Mouse (Mus musculus): ENCODE results near the gene Sema4f.

The Sema4f gene

GRCm38 (mm10) chr6:82913336-82914247 is 26.0 kb downstream of the Sema4f start:
- no peak for DNase-seq

DNA sequence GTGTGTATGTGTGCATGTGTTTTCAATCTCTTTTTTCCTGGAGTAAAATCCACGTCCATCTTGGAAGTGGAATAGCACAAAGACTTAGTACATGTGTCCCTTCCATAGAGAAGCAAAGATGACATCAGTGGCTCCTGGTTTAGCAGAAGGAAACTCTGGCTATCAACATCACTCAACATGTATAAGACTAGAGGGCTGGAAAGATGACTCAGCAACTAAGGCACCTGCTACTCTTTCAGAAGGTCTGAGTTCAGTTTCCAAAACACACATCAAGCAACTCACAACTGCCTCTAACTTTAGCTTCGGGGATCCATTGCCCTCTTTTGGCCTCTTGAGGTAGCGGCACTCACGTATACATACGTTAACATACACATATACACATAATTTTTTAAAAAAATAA is 28.3 kb downstream of the Sema4f start:
- DNase-seq, result no peak

DNA sequence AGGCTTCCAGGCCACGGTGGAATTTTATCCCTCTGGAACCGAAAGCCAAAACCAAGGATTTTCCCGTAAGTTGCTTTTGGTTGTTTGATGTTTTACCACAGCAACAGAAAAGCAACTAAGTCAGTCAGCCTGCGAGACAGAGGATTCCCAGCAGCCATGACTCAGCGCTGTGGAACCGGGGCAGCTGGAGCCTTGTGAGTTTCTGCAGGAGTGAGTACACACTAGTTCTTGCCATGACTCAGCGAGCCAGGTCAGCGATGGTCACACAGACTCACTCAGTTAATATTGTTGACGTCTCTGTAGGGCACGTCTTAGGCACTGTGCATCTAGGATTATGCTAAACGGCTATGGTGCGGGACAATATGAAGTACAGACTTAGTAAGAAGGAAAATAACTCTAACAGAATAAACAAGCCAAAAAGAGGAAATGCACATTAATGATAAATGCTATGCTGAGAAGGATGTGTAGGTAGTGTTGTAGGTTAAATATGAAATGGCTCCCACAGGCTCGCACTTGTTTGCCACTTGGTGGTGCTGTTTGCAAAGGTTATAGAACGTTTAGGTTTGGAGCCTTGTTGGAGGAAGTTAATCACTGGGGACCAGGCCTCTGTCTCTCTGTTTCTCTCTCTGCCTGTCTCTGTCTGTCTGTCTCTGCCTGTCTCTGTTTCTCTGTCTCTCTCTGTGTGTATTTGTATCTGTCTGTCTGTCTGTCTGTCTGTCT is 30.3 kb downstream of the Sema4f start:
- peak; percentile 17 for DNase-seq

- DNase-seq, result no peak
Observed at GRCm38 (mm10) chr6:82908034-82908433, 31.5 kb downstream of the Sema4f start.

GRCm38 (mm10) chr6:82906985-82907384 is 32.6 kb downstream of the Sema4f start:
- DNase-seq, result no peak

GRCm38 (mm10) chr6:82902559-82902958 is 37.0 kb downstream of the Sema4f start:
- no peak for DNase-seq

GRCm38 (mm10) chr6:82898745-82899144 is 40.8 kb downstream of the Sema4f start:
- no peak for DNase-seq

DNA sequence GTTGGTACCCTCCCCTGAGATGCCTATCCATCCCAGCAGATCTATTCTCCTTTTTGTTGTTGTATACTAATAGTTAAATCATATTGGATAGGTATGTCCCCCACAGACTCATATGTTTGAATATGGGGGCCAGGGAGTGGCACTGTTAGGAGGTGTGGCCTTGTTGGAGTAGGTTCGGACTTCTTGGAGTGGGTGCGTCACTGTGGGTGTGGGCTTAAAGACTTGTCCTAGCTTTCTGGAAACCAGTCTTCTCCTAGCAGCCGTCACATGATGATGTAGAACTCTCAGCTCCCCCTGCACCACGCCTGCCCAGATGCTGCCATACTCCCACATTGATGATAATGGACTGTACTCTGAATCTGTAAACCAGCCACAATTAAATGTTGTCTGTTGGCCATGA is 41.3 kb downstream of the Sema4f start:
- DNase-seq, result no peak

GRCm38 (mm10) chr6:82897311-82897710 is 42.3 kb downstream of the Sema4f start:
- no peak for DNase-seq

DNA sequence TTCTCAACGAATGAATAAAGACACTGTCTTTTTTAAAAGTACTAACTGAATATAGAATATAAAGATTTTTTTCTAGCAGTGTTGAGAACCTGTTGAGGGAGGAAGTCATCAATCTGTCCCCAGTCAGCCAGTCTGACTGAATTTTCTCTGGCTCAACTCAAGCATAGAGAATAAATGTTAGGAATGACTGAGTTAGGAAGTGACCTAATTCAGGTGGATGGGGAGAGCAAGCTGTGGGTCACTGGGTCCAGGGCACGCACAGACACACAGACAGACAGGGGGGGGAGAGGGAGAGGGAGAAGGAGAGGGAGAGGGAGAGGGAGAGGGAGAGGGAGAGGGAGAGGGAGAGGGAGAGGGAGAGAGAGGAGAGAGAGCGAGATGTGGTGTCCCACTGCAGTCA is 46.2 kb downstream of the Sema4f start:
- no peak for DNase-seq

DNA sequence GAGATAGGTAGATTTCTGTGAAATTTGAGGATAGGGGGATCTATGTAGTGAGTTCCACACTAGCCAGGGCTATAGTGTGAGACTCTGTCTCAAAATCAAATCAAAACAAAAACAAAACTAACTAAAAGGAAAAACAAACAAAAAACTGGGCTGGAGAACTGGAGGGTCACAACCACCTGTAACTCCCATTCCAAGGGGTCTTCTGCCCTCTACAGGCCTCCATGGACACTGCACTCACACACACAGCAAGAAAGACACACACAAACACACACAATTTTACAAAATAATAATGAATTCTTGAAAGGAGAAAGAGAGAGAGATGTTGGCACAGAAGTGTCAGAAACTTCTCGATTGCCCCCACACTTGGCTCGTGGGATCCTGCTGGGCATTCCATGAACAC is 47.0 kb downstream of the Sema4f start:
- no peak for DNase-seq

DNA sequence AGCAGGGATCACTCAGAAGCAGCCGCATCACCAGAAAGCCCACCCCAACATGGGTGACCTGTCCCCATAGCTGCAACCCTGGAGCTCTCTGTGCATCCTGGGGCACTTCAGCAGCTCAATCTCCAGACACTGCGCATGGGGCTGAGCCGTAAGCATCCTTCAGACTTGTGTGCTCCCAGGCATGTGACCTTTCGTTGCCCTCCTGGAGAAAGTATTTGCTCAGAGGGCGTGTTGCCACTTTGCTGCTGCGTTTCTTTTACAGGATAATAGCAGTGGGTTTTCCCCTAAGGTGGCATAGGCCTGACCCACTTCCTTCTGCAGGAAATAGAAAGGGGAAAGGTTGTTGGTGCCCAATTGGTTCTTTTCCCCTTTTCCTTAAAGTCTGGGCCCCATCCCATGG is 48.1 kb downstream of the Sema4f start:
- DNase-seq, result no peak

DNA sequence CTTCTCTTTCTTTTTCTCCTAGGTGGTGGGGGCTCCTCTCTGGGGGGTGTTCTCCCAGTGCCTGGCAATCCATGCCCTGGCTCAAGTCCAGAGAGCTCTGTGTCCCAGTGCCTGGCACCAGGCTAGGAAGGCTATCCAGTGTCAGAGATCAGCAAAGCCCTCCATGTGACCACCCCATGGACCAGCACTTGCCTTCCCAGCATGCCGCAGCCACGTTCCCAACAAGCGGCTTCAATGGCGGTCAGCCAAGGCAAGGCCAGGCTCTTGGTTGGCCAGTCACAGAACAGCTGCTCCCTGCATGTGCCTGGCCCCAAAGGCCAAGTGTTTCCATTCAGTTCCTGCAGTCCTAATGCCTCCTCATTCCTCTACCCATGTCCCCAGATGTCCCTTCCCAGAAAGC is 53.2 kb downstream of the Sema4f start:
- DNase-seq, result no peak

DNA sequence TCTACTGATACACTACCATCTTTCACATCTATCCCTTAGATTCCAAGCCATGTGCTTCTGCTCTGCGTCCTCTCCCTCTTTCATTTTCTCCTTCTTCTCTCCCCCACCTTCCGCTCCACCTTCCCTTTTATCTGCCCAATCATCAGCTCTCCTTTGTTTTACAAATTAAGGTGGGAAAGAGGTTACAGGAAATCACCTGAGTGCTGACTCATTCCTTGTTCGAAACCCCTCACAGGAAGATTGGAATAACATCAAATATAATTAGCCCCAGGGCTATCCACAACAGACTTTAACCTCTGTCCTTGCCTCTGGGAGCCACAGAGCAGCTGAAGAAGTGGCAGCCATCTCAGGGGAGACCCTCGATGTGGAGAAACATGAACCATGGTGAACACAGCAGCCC is 53.7 kb downstream of the Sema4f start:
- DNase-seq, result no peak

DNA sequence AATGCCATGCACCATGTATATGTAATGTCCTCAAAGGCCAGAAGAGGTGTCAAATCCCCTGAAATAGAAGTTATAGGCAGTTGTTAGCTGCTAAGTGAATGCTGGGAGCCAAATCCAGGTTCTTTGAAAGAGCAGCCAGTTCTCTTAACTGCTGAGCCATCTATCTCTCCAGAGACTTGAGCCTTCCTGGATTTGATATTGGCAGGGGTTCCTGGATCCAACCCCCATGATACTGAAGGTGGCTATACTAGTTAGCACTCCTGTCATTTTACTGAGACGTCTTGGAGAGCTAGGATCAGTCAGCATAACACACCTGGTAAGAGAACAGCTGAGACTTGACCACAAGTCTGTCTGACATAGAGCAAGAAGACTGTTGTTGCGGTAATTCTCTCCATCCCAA is 54.1 kb downstream of the Sema4f start:
- no peak for DNase-seq

DNA sequence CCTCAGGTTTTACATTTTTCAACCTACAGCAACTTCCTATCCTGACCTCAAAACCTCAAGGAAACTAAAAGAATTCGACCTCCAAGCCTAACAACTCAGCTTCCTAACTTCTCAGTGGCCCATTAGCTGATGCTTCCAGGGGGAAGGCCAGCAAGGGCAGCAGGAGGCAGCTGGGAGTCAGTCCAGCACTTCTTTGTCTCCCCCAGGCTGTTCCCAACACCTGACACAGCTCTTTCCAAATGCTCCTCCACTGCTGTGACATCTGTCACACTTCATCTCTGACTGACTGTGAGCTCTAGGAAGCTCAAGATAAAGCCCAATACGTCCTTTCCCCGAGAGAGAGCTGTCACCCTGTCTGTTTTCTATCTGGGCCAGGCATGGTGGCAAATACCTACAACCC is 55.0 kb downstream of the Sema4f start:
- DNase-seq, result no peak

- peak; percentile 69 for DNase-seq
Observed at GRCm38 (mm10) chr6:82881485-82882096, 58.0 kb downstream of the Sema4f start.

DNA sequence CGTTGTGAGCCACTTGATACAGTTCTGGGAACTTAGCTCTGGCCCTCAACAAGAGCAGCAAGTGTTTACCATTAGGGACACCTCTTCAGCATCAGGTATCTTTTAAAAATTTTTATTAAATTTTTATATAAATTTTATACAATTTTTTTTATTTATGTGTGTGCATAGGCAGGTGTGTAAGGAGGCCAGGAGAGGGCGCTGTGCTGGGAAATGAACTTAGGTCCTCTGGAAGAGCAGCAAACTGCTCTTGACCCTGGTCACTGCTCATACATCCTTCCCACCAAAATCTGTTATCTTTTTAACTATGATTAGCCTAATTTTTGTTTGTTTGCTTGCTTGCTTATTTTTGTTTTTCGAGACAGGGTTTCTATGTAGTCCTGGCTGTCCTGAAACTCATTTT is 58.8 kb downstream of the Sema4f start:
- no peak for DNase-seq

GRCm38 (mm10) chr6:82879463-82880089 is 60.0 kb downstream of the Sema4f start:
- DNase-seq, result no peak

DNA sequence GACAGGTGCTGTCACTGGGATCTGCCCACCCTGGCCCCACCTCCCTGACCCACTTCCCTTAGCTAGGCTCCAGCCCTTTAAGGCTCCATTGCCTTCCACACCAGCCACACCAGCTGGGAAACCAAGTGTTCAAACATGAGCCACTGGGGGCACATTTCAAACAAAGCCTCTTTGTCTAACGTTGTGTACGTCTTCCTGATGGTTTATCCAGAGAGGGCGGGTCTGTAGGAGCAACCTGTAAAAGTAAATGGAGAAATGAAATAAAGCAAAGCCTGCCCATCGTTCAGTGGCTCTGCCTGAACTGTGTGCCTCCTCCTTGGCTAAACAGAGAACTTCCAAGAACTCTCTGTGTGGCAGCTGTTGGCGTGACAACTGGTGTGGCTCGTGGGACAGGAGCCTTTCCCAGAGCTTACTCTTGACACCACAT is 64.0 kb downstream of the Sema4f start:
- no peak for DNase-seq

DNA sequence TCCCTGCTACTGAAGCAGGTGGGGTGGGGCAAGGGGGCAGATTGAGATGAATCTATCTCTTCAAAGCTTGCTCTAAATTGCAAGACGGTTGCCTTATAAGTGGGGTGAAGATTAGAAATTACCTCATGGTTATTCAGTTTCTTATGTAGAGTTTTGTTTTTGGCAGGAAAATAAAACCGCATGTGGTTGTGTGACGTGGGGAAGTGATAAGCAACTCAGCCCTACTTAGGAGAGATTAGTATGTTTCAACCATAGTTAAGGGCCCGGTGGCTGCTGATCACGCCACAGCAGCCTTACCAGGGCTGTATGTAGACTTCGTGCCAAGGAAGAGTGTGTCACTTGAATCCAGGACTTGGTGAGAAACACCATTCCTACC is 67.2 kb downstream of the Sema4f start:
- no peak for DNase-seq

DNA sequence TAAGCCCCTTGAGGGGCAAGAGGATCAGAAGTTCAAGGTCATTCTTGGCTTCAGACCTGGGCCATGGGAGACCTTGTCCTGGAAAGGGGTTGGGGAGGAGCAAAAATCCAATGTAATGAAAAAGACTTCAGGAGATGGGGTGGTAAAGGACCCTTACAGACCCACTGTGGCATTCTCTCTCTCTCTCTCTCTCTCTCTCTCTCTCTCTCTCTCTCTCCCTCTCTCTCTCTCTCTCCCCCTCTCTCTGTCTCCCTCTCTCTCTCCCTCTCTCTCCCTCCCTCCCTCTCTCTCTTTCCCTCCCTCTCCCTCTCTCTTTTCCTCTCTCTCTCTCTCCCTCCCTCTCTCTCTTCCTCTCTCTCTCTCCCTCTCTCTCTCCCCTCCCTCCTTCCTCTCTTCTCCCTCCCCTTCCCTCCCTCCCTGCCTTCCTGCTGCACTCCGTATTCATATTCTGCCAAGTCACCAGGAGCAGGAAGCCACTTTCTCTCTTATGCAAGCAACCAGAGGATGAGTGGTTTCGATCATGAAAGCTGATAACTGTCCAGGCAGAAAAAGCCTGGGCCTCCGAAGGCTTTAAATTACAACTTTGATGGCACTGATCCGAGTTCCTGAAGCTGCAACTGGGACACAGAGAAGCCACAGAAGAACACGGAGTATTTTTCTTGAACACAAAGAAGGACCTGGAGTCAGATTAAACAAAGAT is 67.8 kb downstream of the Sema4f start:
- DNase-seq, result no peak

- DNase-seq, result no peak
Observed at GRCm38 (mm10) chr6:82868476-82868875, 71.1 kb downstream of the Sema4f start.
